In the genomic region with DNA sequence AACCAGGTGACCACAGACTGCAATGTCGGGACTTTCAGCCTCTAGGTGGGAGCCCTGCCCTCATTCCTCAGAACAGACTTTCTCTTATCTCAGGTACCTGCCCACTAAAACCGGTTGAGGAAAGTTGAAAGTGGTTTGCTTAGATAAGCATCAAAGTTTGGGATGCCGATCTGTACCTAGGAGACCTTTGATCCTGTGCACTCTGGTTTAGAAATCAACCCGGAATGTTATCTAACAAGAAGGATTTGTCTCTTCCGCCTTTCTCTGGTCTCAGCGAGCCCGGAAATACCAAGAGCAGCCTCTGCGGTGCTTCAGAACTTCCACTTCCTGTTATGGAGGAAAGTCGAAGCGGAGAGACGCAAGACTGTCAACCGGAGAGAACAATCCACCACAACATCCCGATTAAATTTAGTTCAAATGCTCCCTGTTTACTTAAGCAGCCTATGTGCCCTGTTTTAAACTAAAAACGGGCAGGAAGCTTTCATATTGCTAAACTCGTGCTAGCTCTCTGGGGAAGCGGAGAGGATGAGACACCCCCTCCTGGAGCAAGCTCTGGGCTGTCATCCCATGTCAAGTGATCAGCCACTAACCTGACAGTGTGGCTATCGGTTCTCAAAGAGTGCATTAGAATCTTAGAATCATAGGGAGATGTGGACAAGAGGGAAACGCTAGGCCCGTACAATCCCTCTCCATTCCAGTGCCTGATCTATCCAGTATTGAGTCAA, we compare ENCODE assay signal across 8 mouse cellular contexts. TPM values are rescaled to one million over a fixed set of nuclear protein-coding genes. Genes with fewer than 3 reads are reported as not detected.
DNase-seq lines count a peak whose midpoint lies in the region; ATAC-seq and TF ChIP-seq lines count a peak whose summit lies in the region.

No protein-coding gene starts in this region.

- H3K9ac ChIP-seq in midbrain, postnatal 0 days (replicated peaks; ENCODE audit: low read length, poor library complexity, severe bottlenecking) = no peak overlapping the region

- no peaks in the 10 kb centered on the region for H3K9me3 ChIP-seq in midbrain, postnatal 0 days (ENCODE audit: low read length)

- TF ChIP-seq CTCF in kidney, adult 2 months (conservative IDR thresholded peaks at IDR 0.05; ENCODE audit: insufficient read depth, insufficient read length, low read depth, low read length) = no peak
- no peak for TF ChIP-seq CTCF in midbrain, postnatal 0 days (IDR thresholded peaks at IDR 0.05)

- TF ChIP-seq POLR2A in kidney, adult 2 months (IDR thresholded peaks at IDR 0.05; ENCODE audit: low read depth, low read length) = no peak

- WGBS in kidney, adult 2 months = 62% methylated on average over 19 of the region's 19 CpGs
- 85% methylated on average over 19 of the region's 19 CpGs for WGBS in midbrain, postnatal 0 days

- no peaks in the 10 kb centered on the region for H3K36me3 ChIP-seq in kidney, adult 2 months (ENCODE audit: control insufficient read depth, insufficient read depth, low read length)
- no peaks in the 10 kb centered on the region for H3K36me3 ChIP-seq in midbrain, postnatal 0 days (ENCODE audit: insufficient read depth, low read length)

- H3K4me1 ChIP-seq in kidney, adult 2 months (ENCODE audit: control insufficient read depth, insufficient read depth, low read length) = no peaks in the 10 kb centered on the region
- H3K4me1 ChIP-seq in midbrain, postnatal 0 days (ENCODE audit: insufficient read depth, low read length) = no peaks in the 10 kb centered on the region

- ATAC-seq in midbrain, postnatal 0 days (ENCODE audit: low FRiP score) = no peak

- DNase-seq in B cell, adult 2 months = peak; percentile 55 to 56
- DNase-seq in ZHBTc4 (ENCODE audit: low read depth, low spot score) = peak; percentile 29
- DNase-seq in kidney, adult 2 months = peak; percentile 61
- peak; percentile 63 for DNase-seq in lung, postnatal 10 days
- DNase-seq in thymus, postnatal 36 days = peak; percentile 62 to 69
- DNase-seq in retina, embryonic 14.5 days (ENCODE audit: low spot score) = no peak
- DNase-seq in midbrain, postnatal 0 days (ENCODE audit: low spot score) = no peak
- no peak for DNase-seq in cerebellum, adult 8-10 months

- H3K4me3 ChIP-seq in kidney, adult 2 months (ENCODE audit: insufficient read depth, low read depth, low read length) = no peak overlapping the region
- H3K4me3 ChIP-seq in midbrain, postnatal 0 days (ENCODE audit: low read depth, low read length) = no peak overlapping the region

- no peak overlapping the region for H3K4me2 ChIP-seq in midbrain, postnatal 0 days (ENCODE audit: low read depth, low read length, poor library complexity, severe bottlenecking)

- H3K27ac ChIP-seq in kidney, adult 2 months (ENCODE audit: insufficient read depth, low read depth, low read length) = peak overlapping the region; percentile 49
- H3K27ac ChIP-seq in midbrain, postnatal 0 days (ENCODE audit: low read depth, low read length) = no peak overlapping the region

- no peaks in the 10 kb centered on the region for H3K27me3 ChIP-seq in kidney, adult 2 months (replicated peaks; ENCODE audit: control insufficient read depth, insufficient read depth, low read length)
- H3K27me3 ChIP-seq in midbrain, postnatal 0 days (ENCODE audit: insufficient read depth, low read length) = no peaks in the 10 kb centered on the region

RNA-seq across cellular contexts. Expression of gene Hmcn1, which starts 32.0 kb away (rescaled TPM):
- 1.7 and 2.0 TPM in 2 replicates for polyA plus RNA-seq in kidney, adult 2 months (2012; rRNA removed)
- total RNA-seq in midbrain, postnatal 0 days (2014; rRNA removed) = 2.5 and 5.2 TPM in 2 replicates
- 0.76 and 1.2 TPM in 2 replicates for polyA plus RNA-seq in midbrain, postnatal 0 days (2015; fragmentation: Nextera tagmentation; extraction: Ambion mirVana)

Comparison
In these comparisons a context has a peak if more than half of its experiments do, and no peak if none do; other contexts are left out.
1. DNase-seq: peak in B cell, adult 2 months (2 of 2), ZHBTc4 (single experiment), kidney, adult 2 months (single experiment), lung, postnatal 10 days (single experiment) and thymus, postnatal 36 days (2 of 2); none in retina, embryonic 14.5 days (single experiment), midbrain, postnatal 0 days (single experiment) and cerebellum, adult 8-10 months (single experiment).